Mouse (Mus musculus): ENCODE results near the gene Thoc6.

The Thoc6 gene

DNA sequence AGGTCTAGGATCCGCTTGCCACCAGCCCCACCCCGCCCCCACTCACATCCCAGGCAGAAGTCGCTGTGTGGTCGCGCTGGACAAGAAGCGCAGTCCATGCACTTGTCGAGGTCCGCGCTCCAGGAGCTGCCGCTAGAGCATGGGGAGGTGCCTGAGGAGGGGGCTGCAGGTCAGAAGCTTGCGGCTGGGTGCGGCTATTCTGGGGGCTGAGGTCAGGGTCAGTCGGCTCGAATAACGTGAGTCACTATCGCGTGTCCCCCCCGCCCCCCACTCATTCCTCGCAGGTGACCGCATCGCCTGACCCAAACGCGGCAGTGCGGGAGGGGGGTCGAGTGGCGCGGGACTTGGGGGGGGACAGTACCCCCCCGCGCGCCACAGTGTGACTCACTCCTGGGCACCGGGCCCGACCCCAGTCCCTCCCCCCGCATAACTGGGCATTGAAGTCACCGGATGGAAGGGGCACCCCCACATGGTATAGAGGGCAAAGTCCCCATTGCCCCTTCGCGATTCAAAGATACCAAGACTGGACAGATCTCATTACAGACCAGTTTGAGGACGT, 2.9 kb upstream of the Thoc6 start:
- no peak for DNase-seq

DNA sequence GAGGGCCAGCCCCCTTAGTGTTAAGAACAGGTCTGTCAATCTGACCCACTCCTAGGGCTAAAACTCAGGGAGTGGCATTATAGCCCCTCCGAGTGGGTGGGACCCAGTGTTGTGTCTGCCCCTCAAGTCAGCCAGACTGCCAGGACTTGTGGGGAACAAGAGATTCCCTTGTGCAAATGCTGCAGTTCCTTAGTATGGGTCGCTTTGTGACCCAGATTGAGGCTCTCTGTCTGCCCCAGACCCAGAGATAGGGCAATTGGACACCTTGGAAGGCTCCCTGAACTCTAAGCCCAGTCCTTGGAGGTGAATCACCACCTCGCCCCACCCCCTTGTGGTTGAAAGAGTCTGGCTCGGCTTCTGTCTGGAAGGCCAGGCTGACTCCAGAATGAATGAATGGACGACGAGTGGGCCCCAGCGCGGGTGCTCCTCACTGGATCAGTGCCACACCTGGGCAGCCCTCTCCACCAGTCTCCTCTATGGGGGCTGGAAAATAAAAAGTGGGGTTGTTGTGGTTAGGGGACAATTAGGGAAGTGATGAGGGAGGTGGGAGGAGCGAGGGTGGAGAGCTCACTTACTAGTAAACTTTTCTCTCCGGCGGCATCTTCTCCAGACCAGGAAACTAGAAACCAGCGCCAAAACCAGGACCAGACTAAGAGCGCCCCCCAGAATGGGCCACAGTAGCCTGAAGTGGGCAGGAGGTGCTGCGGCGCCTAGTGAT, 2.0 kb upstream of the Thoc6 start:
- no peak for DNase-seq

DNA sequence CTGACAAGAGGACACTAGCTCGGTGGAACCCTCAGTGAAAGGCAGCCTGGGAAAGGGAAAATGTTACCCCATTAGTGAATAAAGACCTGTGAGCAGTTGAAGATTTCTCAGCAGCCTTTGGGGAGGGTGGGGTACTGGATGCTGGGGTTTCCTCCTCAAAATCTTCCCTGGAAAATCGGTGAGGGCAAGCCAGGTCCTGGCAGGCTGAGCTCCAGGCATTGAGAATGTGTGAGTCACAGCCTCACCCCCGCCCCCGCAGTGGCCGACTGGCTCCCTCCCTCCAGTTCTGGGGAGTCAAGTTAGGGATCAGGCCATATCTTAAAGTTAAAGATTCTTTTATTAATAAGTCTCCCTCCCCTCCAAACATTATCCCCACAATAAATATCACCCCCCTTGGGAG, 1.4 kb upstream of the Thoc6 start:
- no peak for DNase-seq

DNA sequence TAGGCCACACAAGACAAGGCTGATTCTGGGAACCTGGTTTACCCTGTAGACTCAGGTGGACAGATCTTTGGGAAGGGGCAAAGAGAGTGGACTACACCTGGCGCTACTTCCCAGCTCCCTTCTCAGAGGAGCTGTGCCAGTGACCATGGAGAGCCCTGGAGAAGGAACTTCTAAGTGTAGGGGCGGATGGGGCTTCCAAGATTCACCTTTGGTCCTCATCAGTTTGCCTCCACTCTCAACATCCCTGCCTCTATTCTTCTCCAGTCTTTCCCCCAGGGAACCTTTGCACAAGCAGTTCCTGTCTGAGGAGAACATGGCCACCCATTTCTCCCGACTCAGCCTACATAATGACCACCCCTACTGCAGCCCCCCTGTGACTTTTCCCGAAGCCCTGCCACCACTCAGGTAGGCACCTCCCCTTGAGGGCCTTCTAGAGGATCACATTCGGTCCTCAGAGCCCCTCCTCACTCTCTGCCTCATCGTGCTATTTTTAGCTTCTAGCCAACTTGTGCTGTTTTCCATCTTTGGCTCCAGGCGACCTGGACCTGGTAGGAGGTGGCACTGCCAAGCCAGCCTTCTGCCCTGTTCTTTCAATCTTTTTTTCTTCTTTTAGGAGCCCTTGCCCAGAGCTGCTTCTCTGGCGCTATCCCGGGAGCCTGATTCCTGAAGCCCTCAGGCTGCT, 730 bp upstream of the Thoc6 start:
- DNase-seq: no peak

DNA sequence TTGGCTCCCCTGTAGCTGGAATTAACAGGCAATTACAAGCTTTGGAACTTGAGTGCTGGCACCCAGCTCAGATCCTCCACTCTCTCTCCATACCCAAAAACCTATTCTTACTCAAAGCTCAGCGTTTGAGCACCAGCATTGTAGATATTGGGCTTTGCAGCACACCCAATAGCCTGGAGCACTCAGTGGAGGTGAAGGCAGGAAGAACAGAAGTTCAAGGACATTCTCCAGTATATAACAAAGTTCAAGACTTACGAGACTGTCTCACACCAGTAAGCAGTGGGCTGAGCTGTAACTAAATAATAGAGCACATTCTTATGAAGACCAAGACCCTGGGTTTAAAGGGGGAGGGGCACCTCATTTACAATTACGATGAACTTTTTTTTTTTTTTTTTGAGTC, 921 bp downstream of the Thoc6 start:
- DNase-seq: no peak

DNA sequence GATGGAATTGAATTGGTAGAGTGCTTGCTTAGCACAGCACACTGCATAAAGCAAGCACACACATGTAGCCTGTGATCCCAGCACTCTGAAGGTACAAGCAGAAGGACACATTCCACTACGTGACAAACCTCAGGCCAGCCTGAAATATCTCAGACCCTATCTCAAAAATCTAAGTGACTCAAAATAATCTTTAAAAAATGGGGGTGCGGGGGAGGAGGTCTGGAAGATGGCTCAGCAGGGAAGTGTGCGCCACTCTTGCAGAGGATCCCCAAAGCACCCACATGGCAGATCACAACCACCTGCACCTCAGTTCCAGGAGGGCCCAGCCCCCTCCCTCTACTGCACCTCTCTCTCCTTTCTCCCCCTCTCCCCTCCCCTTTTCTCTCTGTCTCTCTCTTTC, 2.2 kb downstream of the Thoc6 start:
- no peak for DNase-seq

DNA sequence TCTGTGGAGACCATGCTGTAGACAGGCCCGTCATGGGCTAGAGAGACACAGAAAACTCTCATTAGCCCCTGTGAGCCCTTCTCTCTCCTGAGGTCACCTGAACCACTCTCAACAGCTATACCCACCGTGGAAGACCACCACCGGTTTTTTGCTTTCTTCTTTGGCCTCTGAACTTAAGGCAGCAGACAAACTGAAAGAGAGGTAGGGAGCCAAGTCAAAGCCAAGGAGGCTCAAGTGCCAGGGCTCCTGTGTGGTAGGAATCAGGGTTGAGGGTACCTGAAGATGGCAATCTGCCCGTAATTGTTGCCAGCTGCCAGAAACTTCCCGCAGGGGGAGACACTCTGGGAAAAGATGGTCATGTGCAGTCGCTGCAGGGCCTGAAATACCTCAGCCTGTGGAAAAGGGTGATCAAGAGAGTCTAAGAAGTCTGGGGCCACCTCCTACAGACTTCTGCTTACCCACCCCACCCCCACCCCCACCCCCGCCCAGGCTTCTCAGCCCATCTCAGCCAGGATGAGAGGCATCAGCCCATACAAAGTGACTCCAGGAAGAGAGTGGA, 3.1 kb downstream of the Thoc6 start:
- no peak for DNase-seq

DNA sequence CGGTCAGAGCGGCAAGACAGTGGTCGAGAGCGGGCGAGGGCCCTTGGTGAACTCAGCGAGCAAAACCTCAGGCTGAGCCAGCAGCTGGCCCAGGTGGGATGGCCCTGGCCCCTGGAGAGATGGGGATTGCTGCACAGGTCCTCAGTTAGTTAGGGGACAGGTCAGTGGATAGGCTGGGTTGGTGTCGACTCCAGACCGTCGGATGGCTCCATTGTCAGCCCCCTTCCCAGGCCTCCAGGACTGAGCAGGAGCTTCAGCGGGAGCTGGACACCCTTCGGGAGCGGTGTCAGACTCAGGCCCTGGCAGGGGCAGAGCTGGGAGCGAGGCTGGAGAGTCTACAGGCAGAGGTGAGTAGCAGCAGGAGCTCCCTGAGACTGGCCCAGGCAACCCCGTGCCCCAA, 8.2 kb downstream of the Thoc6 start:
- no peak for DNase-seq

DNA sequence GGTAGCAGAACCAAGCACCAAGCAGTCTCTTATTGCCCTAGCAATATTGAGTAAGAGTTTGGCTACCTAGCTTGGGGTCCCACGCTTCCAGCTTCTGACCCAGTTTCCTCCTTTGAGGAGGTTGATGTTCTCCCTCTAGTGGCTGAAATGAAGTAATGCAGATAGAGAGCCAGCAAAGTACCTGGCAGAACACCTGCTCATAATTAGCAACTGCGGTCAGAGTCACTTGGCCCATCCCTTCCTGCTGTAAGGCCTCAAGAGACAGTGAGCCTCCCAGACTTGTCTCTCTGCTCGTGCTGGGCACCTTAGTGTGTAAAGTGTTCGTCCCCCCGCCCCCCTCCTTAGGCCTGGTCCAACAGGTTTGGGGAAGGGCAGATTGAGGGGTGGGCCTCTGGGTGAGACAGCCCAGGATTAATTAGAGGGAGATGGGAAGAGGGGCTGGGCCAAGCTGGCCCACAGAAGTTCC, 9.1 kb downstream of the Thoc6 start:
- DNase-seq: no peak

DNA sequence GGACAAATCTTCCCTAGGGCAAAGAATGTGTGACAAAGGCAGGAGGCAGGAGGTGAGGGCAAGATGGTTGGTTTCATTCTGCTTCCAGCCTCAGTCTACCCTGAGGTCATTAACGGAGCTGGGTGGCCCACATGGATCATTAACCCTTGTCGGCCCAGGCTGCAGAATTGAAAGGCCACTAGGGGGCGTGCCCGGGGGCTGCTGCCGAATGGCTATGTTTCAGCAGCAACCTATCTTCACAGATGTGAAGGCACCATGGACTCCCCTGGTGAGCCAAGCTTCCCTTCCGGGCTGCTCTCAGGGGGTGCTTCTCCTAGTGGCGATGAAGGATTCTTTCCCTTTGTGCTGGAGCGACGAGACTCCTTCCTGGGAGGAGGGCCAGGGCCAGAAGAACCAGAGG, 12.2 kb downstream of the Thoc6 start:
- DNase-seq: no peak

DNA sequence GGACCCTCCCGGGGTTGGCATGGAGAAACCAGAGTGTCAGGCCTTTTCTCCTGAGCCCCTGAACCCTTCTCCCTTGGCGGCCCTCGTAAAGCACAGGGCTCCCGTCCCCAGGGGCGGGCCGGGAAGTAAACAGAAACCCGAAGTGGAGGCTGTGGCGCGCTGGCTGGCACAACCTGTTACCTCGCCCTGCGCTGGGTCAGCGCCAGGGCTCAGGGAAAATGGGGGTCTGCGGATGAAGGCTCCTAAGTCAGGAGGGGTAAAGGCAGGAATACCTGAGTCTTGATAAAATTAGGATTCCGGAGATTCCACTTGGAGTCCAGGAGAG, 12.8 kb downstream of the Thoc6 start:
- no peak for DNase-seq

DNA sequence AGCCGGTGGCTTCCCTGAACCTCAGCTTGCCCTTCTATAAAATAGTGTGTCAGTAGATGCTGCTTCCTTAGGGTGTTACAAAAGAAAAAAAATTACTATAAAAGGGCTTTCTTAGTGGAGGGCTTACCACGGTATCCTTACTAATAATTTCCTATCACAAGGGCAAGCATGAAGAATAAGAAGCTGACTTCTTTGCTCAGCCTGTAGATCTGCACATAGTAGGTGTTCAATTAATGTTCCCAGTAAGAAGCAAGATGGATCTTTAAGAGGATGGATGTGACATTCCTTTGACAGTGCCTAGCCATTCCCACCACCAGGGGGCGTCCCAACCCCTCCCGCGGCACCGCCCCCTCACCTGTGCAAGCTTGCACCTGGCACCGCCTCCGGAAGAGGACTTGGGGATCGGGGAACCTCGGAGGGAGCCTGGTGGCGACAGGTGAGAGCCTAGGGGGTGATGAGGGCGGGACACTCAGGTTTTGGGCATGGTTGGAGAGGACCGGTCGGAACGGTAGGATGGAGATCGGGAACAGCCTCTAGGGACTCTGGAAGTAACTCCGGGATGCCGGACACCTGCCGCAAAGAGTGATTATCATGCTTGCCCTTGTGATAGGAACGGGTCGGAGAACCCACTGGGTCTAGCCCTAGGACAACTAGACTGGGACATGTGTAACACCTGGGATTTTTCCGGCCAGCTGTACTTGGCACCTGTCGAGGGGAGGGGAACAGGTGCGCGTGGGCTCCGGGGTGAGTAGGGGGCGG, 13.4 kb downstream of the Thoc6 start, which contains the start of gene Bicdl2:
Gene Bicdl2 (plus strand): TSS at position 390 of the 759 bp plus-strand sequence.
- DNase-seq: no peak

DNA sequence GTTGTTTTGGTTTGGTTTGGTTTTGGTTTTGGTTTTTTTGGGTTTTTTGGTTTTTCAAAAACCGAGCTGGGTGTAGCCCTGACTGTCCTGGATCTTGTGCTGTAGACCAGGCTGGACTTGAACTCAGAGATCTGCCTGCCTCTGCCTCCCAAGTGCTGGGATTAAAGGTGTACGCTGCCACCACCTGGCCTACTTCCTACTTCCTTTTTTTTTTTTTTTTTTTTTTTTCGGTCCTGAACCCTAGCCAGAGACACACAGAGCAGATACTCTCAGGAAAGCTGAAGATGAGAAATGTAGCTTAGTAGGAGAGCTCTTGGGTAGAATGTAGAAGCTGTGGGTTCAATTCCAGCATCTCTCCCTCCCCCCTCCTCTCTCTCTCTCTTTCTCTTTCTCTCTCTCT, 15.2 kb downstream of the Thoc6 start:
- no peak for DNase-seq

DNA sequence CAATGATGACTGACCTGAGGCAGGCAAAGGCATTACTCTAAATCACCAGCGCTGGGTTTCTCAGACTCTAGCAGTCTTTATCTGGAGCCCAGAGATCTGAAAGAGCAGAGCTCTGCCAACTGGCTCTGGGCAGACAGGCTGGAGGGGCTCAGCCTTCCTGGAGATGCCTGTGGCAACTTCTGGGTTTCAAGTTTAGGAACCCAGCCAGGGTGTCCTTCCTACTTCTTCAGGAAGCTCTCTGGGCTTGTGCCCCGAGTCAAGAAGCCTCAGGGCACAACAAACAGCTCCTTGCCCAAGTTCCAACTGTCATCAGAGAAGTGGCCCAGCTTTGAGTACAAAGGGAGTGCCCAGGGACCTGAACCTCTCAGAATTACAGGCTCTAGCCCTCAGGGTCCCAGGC, 19.3 kb downstream of the Thoc6 start:
- DNase-seq: no peak

DNA sequence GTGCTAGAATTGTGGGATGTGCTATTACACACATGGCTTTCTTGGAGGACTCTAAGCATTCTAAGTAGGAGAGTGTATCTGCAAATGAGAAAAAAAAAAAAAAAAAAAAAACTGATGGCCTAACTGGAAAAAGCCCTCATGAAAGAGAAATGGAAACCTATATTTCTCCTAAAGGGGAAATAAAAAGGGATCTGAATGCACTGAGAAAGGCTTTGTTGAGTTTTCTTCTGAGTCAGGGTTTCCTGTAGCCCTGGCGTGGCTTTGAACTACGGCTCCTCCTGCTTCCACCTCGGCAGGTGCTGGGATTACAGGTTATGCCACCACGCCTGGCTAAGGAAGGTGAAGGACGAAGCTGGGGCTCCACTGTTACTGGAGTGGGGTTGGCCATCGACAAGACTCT, 19.7 kb downstream of the Thoc6 start:
- no peak for DNase-seq

DNA sequence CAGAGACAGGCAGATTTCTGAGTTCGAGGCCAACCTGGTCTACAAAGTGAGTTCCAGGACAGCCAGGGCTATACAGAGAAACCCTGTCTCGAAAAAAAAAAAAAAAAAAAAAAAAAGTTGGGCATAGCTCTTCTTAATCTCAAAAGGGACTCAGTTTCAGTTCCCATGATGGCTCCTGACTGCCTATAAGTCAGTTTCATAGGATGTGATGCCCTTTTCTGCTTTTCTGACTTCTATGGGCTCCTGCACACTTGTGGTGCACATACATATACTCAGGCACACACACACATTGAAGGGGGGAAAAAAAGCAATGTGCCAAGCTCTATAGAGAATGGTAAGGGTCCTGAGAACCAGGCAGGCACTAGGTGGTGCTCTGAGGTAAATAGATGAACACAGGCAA, 20.4 kb downstream of the Thoc6 start:
- DNase-seq: no peak

DNA sequence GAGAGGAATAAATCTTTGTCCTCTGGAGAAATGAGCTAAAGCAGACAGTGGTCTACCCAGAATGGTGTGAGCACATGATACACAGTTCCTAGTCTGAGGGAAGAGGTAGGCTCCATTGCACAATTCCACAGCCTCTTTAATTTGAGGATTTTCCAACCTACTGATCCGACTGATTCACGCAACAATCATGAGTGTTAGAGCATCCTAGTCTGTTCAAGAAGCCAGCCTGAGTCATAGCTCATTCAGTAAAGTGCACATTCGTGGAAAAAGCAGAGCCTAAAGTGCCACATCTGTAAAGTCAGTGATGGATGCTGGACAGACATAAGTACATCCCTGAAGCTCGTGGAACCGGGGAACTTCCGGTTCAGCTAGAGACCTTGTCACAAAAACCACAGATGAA, 22.3 kb downstream of the Thoc6 start:
- no peak for DNase-seq

DNA sequence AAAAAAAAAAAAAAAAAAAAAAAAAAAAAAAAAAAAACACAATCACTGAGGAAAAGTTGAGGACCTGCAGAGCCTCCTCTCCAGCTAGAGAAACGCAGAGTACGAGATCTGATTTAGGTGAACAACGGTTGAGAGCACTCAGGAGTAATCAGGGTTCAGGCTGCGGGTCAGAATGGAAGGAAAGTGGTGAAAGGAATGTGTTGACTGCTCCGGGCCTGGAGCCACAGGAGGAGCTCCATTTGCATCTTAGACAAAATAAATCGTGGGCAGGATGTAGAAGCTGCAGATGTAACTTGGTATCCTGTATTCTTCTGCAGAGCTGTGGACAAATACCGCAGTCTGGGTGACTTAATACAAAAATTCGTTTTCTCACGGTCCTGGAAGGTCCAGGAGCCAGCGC, 27.8 kb downstream of the Thoc6 start:
- no peak for DNase-seq

DNA sequence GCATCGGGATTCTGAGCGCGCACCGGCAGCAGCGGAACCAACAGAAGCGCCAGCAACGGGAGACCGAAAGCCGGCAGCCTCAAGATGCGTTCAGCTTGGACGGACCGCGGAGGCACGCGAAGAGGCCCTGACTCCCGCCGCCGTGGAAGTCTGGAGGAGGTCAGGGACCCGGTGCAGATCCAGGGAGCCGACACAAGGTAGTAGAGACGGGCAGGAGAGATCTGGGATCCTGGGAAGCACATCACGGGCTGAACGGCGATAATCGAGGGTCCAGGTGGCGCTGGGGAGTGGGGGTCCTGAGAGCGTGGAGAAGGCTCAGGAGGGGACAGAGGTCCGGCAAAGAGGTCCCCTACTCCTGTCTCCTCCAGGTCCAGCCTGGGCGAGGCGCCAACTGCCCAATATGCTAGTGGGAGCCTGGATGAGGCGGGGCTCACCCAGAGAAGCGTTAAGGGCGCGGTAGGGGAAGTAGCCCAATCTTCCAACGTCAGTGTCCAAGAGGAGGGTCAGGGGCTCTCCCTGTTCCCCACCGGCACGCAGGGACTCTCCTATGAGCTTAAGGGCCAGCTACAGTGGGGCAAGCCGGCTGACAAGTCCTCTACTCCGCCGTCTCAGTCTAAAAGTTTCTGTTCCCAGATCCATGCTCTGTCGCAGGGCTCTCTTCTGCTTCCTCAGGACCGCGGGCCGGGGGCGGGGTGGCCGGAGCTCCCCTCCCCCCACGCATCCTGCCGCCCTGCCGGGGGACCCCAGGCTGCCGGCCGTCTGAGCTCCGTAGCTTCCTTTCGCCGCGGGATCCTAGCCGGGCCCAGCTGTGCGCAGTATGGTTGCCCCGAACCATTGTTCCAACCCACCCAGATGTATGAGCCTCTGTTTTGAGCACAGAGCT, 28.8 kb downstream of the Thoc6 start, which contains the start of gene Mmp25:
Gene Mmp25 (minus strand): TSS at position 665 of the 883 bp plus-strand sequence.
- no peak for DNase-seq

DNA sequence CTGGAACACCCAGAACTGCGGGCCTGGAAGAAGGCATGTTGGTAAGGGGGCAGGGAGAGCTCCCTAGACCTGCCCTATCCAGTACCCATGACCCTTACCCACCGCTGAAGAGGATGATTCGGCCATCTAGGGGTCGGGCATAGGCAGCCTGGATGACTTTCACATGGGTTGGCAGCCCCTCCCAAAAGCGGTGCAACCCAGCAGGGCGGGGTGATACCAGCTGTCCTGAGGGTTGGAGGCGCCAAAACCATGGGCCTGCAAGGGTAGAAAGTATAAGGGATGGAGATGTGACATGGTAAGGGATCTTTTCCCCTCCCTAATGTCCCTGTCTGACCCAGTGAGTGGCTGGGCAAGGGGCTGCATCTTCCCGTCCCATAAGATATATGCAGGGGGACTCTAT, 42.4 kb downstream of the Thoc6 start:
- no peak for DNase-seq

DNA sequence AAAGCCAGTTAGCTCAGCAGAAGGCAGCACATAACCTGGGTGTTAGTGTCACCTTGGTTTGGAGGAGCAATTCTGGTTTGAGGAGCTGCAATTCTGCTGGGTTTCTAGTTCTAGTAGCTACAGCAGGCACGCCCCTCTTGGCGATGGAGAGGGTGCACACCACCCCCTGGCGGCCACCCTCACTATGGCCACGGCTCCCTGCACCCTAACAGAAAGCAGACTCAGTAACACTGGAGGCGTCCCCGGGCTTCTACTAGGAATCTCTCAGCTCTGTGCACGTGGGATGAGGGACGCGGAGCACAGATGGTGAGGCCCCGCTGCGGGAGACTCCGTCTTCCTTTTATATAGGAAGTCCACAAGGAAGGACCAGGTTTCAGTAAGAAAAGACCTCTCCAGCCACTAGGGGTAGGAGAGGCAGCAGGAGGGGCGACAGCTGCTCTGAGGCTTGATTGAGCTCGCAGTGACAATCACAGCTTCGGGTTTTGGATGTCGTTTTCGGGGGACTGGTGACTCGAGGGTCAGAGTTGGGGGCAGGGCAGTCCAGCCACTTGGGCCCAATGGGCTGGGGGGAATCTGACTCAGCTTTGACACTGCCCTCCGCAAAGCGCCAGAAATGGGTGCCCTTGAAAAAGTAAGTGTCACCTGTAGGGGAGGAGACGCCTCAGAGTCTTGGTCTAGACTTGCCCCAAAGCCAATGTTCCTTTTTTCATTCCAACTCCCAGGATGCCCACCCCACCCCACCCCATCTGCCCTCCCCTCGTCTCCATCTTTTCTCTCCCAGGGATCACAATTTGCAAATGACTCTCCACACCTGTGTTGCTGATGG, 43.3 kb downstream of the Thoc6 start:
- DNase-seq: peak; percentile 84

Data from right cerebral cortex, postnatal 25 days (tissue).